Mouse (Mus musculus) bone marrow, adult 2 months (tissue): ENCODE results near the gene Cyp1a1.

ENCODE experiments used
- CTCF ChIP-seq: fragments of 200-500 bp; IDR thresholded peaks from 2 replicates; pipeline ENCODE4 v1.5.1; 2011; ENCODE audit warnings: low read length, control low read depth; ENCODE audit not compliant: control insufficient read depth, insufficient read depth
- POLR2A ChIP-seq: fragments of 200-500 bp; IDR thresholded peaks from 2 replicates; pipeline ENCODE4 v1.6.1; 2011; ENCODE audit warnings: low read depth, mild to moderate bottlenecking, control low read depth, low read length, borderline replicate concordance; ENCODE audit not compliant: control insufficient read depth

GRCm38 (mm10) chr9:57739863-57740262, 52.1 kb downstream of the Cyp1a1 start:
- TF ChIP-seq POLR2A (no peak), CTCF (no peak)
